Mouse (Mus musculus) CD4-positive, CD25-positive, alpha-beta regulatory T cell, adult 9 weeks (primary cell): ENCODE data around the gene Adrb1. TPM values are rescaled to one million over a fixed set of nuclear protein-coding genes. Genes with fewer than 3 reads are reported as not detected.

ENCODE experiments used
- polyA plus RNA-seq: library from polyadenylated mRNA; unstranded; fragments of 100-300 nt; shearing (Covaris generic); gene quantifications from one replicate; pipeline ENCODE4 v1.2.1, GENCODE M21; 2017

Gene Adrb1
- polyA plus RNA-seq = not detected

DNA sequence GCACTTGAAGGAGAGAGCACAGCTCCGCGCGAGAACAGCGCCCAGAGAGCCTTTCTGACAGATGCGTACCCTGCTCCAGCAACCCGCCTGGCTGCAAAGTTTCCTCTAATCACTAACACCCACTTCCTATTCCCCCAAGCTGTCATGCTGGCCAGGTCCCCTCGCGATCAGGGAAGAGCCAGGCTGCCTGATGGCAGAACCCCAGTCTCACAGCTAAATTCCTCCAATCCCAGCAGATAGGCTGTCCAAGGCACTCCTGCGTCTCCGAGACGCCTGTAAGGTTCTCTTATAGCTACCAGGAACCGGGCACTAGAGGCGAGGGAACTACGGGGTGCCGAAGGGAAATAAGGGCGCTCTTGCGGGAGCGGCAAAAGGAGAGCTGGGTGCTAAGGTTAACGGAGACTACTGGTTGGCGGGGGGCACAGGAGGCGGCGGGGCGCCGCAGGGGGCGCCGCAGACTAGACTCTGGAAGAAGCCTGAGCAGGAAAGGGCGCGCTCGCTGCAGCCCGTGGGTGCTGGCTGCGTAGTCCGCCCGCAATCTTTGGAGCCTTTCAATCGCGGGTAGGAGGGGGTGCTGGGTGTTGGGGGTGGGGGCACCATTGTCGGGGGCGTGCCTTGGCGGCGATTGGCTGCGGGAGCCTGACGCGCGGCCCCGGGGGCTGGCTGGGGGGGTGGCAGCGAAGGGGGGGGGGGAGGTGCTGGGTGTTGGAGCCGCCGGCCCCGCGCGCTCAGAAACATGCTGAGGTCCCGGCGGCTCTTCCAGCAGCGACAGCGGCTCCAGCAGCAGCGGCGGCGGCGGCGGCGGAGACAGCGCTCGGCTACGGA, at the start of gene Adrb1:
Gene Adrb1, plus strand, starts transcription at position 813 of the 825 bp plus-strand sequence.

Other genes with a start within 250 kb of the Adrb1 start
- gene Dclre1a, start 174.0 kb upstream of the Adrb1 start, polyA plus RNA-seq = 11.9 TPM
- 4.8 TPM for gene Nhlrc2, start 173.9 kb upstream of the Adrb1 start, polyA plus RNA-seq
- 25.5 TPM for gene Ccdc186, start 100.0 kb downstream of the Adrb1 start, polyA plus RNA-seq
- not detected for gene Tdrd1, start 104.0 kb downstream of the Adrb1 start, polyA plus RNA-seq
- gene Vwa2, start 152.1 kb downstream of the Adrb1 start, polyA plus RNA-seq = not detected